Mouse (Mus musculus): ENCODE measurements around the gene Nova2. TPM values are rescaled to one million over a fixed set of nuclear protein-coding genes. Genes with fewer than 3 reads are reported as not detected.

Nova2 gene
- polyA plus RNA-seq, 1 experiment = not detected

DNA sequence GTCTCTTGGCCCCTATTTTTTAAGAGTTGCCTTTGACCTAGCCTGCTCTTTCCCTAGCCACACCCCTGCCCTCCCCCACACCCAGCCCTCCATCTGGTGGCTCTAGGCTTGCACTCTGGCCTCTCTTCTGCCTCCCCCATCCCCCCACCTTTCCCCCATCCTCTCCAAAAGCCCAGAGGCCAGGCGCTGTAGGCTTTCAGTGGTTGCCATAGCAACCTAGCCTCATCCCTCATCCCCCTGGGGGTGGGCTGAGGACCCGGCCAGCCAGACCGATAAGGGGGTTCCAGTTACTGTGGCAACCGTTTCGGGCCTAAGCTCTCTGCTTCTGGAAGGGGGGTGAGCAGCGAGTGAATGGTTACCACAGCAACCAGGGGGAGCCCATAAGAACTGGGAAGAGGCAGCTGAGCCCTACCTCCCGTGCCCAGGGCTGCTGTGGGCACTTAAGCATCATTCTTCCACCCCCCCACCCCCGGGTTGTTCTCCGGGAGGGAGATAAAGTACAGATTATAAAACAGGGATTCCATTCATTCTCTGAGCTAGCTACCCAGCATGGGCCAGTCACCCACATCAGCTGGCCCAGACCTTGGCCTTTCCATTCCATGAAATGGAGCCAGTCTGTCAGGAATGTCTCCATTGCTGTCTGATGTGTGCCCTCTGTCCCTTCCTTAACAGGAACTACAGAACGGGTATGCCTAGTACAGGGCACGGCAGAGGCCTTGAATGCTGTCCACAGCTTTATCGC lies 24.3 kb downstream of the Nova2 start:
- Histone ChIP-seq H3K4me3 (ENCODE audit: insufficient read depth, low read length) (no peak overlapping the region), H3K4me1 (ENCODE audit: control insufficient read depth, insufficient read depth, low read length) (no peaks in the 10 kb centered on the region), H3K27ac (ENCODE audit: insufficient read depth, low read depth, low read length) (no peak overlapping the region)
- TF ChIP-seq POLR2A (IDR thresholded peaks at IDR 0.05; ENCODE audit: borderline replicate concordance, low read depth, low read length) = no peak
- TF ChIP-seq CTCF (IDR thresholded peaks at IDR 0.05; ENCODE audit: low read depth, low read length) = no peak

- Histone ChIP-seq H3K4me3 (ENCODE audit: insufficient read depth, low read length) (no peak overlapping the region), H3K4me1 (ENCODE audit: control insufficient read depth, insufficient read depth, low read length) (no peaks in the 10 kb centered on the region), H3K27ac (ENCODE audit: insufficient read depth, low read depth, low read length) (no peak overlapping the region)
- no peak for TF ChIP-seq POLR2A (IDR thresholded peaks at IDR 0.05; ENCODE audit: borderline replicate concordance, low read depth, low read length)
- TF ChIP-seq CTCF (IDR thresholded peaks at IDR 0.05; ENCODE audit: low read depth, low read length) = no peak
Measured at GRCm38 (mm10) chr7:18950523-18951315, 25.0 kb downstream of the Nova2 start.

DNA sequence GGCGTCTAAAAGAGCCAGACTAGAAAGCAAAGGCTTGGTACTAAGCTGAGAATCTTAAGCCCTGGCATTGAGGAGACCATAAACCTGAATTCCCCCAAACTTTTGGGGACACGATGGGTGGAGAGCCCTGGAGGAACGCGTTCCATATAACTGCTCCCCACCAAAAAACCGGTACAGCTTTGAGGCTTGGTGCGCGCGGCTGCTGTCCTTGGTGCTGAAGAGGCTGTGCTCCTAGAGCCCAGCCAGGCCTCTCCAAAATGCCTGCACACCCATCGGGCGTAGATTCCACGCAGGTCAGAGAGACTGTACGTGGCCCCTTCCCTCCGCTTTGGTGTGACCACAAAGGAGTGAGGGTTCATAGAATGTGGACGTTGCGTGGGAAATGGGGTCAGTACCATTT lies 25.7 kb downstream of the Nova2 start:
- H3K27ac ChIP-seq (ENCODE audit: insufficient read depth, low read depth, low read length) = no peak overlapping the region
- H3K4me1 ChIP-seq (ENCODE audit: control insufficient read depth, insufficient read depth, low read length) = no peaks in the 10 kb centered on the region
- no peak overlapping the region for H3K4me3 ChIP-seq (ENCODE audit: insufficient read depth, low read length)
- TF ChIP-seq POLR2A (IDR thresholded peaks at IDR 0.05; ENCODE audit: borderline replicate concordance, low read depth, low read length) = no peak
- TF ChIP-seq CTCF (IDR thresholded peaks at IDR 0.05; ENCODE audit: low read depth, low read length) = no peak

GRCm38 (mm10) chr7:18957569-18958383 lies 32.1 kb downstream of the Nova2 start:
- peak overlapping the region; percentile 94 for H3K4me3 ChIP-seq (ENCODE audit: insufficient read depth, low read length)
- H3K4me1 ChIP-seq (ENCODE audit: control insufficient read depth, insufficient read depth, low read length) = peaks cover 13% of the 10 kb centered on the region
- peak overlapping the region; percentile 65 for H3K27ac ChIP-seq (ENCODE audit: insufficient read depth, low read depth, low read length)
- TF ChIP-seq CTCF (IDR thresholded peaks at IDR 0.05; ENCODE audit: low read depth, low read length) (no peak), POLR2A (IDR thresholded peaks at IDR 0.05; ENCODE audit: borderline replicate concordance, low read depth, low read length) (no peak)

DNA sequence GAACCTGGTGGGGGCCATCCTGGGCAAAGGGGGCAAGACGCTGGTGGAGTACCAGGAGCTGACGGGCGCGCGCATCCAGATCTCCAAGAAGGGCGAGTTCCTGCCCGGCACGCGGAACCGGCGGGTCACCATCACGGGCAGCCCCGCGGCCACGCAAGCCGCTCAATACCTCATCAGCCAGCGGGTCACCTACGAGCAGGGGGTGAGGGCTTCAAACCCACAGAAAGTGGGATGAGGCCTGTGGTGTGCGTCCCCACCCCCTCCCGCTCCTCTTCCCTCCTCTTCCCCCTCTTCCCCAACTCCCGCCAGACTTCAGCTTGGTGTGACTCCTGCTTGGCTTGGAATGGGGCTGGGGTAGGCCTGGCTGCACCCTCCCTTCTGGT lies 32.7 kb downstream of the Nova2 start:
- H3K4me3 ChIP-seq (ENCODE audit: insufficient read depth, low read length) = peak overlapping the region; percentile 94

DNA sequence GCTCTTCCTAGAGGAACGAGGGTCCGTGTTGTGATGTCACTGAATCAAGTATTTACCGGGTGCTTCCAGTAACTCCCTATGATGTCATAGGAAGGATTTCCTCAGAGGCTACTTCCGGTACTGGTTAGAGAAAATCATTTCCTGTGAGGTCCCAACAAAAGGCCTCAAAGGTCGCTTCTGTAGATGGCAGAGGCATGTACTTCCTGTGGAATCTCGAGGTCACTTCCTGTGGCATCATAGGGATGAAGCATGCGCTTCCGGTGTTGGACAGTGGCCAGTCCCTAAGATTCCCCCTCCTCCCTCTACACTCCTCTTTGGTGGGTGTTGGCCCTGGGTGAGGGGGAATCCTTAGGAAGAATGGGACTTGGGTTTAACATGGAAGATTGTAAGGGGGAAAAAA lies 33.8 kb downstream of the Nova2 start:
- no peak overlapping the region for H3K27ac ChIP-seq (ENCODE audit: insufficient read depth, low read depth, low read length)

More for the DNA sequence above, 32.7 kb downstream of the Nova2 start:
- TF ChIP-seq POLR2A (IDR thresholded peaks at IDR 0.05; ENCODE audit: borderline replicate concordance, low read depth, low read length) = no peak
- TF ChIP-seq CTCF (IDR thresholded peaks at IDR 0.05; ENCODE audit: low read depth, low read length) = no peak
- Histone ChIP-seq H3K27ac (ENCODE audit: insufficient read depth, low read depth, low read length) (no peak overlapping the region), H3K4me1 (ENCODE audit: control insufficient read depth, insufficient read depth, low read length) (peaks cover 13% of the 10 kb centered on the region)

GRCm38 (mm10) chr7:18962171-18962792 lies 36.6 kb downstream of the Nova2 start:
- no peak overlapping the region for H3K27ac ChIP-seq (ENCODE audit: insufficient read depth, low read depth, low read length)
- H3K4me3 ChIP-seq (ENCODE audit: insufficient read depth, low read length) = peak overlapping the region; percentile 22
- peaks cover 15% of the 10 kb centered on the region for H3K4me1 ChIP-seq (ENCODE audit: control insufficient read depth, insufficient read depth, low read length)
- TF ChIP-seq POLR2A (IDR thresholded peaks at IDR 0.05; ENCODE audit: borderline replicate concordance, low read depth, low read length) = no peak

More for the DNA sequence above, 33.8 kb downstream of the Nova2 start:
- Histone ChIP-seq H3K4me1 (ENCODE audit: control insufficient read depth, insufficient read depth, low read length) (peaks cover 18% of the 10 kb centered on the region), H3K4me3 (ENCODE audit: insufficient read depth, low read length) (no peak overlapping the region)
- TF ChIP-seq CTCF (IDR thresholded peaks at IDR 0.05; ENCODE audit: low read depth, low read length) (no peak), POLR2A (IDR thresholded peaks at IDR 0.05; ENCODE audit: borderline replicate concordance, low read depth, low read length) (no peak)

- TF ChIP-seq POLR2A (IDR thresholded peaks at IDR 0.05; ENCODE audit: borderline replicate concordance, low read depth, low read length) = no peak
- TF ChIP-seq CTCF (IDR thresholded peaks at IDR 0.05; ENCODE audit: low read depth, low read length) = no peak
- Histone ChIP-seq H3K27ac (ENCODE audit: insufficient read depth, low read depth, low read length) (no peak overlapping the region), H3K4me1 (ENCODE audit: control insufficient read depth, insufficient read depth, low read length) (peaks cover 15% of the 10 kb centered on the region), H3K4me3 (ENCODE audit: insufficient read depth, low read length) (peak overlapping the region; percentile 22)
Measured at GRCm38 (mm10) chr7:18962795-18963194, 37.1 kb downstream of the Nova2 start.

DNA sequence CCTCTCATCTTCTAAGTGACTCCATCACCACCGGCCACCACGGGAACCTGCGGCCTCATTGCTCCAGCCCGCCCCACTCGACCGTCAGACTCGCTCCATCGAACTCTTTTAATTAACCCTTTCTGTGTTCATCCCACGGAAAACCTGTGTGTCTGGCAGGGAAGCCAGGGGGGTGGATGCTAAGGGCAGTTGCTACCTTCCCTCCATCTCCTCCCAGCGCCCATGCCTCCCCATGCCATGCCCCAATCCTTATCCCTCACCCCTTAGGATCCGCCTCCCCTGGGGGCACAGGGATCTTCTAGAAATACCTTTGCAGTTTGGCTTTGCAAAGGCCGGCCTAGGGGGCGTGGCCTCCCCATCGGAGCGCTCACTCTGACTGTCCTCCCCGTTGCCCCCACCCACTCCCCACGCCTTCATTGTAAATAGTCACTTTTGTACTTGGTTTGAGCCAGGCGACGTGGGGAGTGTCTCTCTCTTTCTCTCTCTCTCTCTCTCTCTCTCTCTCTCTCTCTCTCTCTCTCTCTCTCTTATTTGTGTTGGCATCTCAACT lies 37.7 kb downstream of the Nova2 start:
- TF ChIP-seq CTCF (IDR thresholded peaks at IDR 0.05; ENCODE audit: low read depth, low read length) (no peak), POLR2A (IDR thresholded peaks at IDR 0.05; ENCODE audit: borderline replicate concordance, low read depth, low read length) (no peak)
- no peak overlapping the region for H3K4me3 ChIP-seq (ENCODE audit: insufficient read depth, low read length)
- H3K27ac ChIP-seq (ENCODE audit: insufficient read depth, low read depth, low read length) = no peak overlapping the region
- peaks cover 15% of the 10 kb centered on the region for H3K4me1 ChIP-seq (ENCODE audit: control insufficient read depth, insufficient read depth, low read length)

Data from bone marrow macrophage, adult 2 months (primary cell).